Mouse (Mus musculus) embryonic fibroblast, embryonic 13.5 days (primary cell): ENCODE data around the gene Olfr644.

Source experiments
- CTCF ChIP-seq: IDR thresholded peaks from 2 replicates; pipeline ENCODE4 v1.5.1; 2011; ENCODE audit warnings: mild to moderate bottlenecking, control low read depth, low read length, moderate library complexity, borderline replicate concordance; ENCODE audit not compliant: insufficient read depth
- POLR2A ChIP-seq: IDR thresholded peaks from 2 replicates; pipeline ENCODE4 v1.6.1; 2011; ENCODE audit warnings: low read depth, mild to moderate bottlenecking, control low read depth, low read length, moderate library complexity

DNA sequence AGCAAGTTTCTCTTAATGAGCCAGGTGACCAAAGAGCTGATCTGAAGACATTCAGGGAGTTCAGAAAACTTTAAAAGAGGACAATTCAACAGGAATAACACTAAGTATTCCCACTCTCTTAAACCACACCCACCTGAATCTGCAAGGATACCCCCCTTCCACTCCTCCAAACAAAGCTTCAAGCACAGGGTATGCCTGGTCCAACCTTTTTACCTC is 33.0 kb upstream of the Olfr644 start, which contains the start of gene Olfr646:
- no peak for TF ChIP-seq POLR2A
- no peak for TF ChIP-seq CTCF
